Mouse (Mus musculus): Measurements from ENCODE around the gene Grcc10. TPM values are rescaled to one million over a fixed set of nuclear protein-coding genes. Genes with fewer than 3 reads are reported as not detected.
A peak's percentile ranks its signal among the peaks of the same experiment; 100 is the strongest.

Grcc10 gene
- polyA plus RNA-seq (2012; rRNA removed): 80.4 and 143 TPM in 2 replicates

- Histone ChIP-seq H3K4me1 (ENCODE audit: control insufficient read depth, insufficient read depth, insufficient read length, low read length) (peaks cover 17% of the 10 kb centered on the region), H3K4me3 (ENCODE audit: low read depth, low read length) (peak within 1 kb of the TSS; percentile 74), H3K27me3 (ENCODE audit: control insufficient read depth, insufficient read depth, low read length) (no peaks in the 10 kb centered on the region), H3K36me3 (ENCODE audit: control insufficient read depth, insufficient read depth, low read length) (peaks cover 8% of the 10 kb centered on the region), H3K27ac (ENCODE audit: insufficient read depth, low read depth, low read length) (peak within 1 kb of the TSS; percentile 99)
- WGBS: under 1% methylated on average over 41 of the region's 41 CpGs
- no peak; the same call in 1 of the 2 replicates for TF ChIP-seq CTCF (IDR thresholded peaks at IDR 0.05; ENCODE audit: extremely low read depth, insufficient read length, insufficient replicate concordance, low read depth, low read length)
- TF ChIP-seq POLR2A (IDR thresholded peaks at IDR 0.05; ENCODE audit: low read depth, low read length): peak; percentile 72; the same call in 1 of the 2 replicates
Observed at GRCm38 (mm10) chr6:124740888-124741761, at the start of gene Grcc10. Grcc10 (minus strand) TSS chr6:124741374.

GRCm38 (mm10) chr6:124790121-124790520, 48.9 kb upstream of the Grcc10 start:
- Histone ChIP-seq H3K36me3 (ENCODE audit: control insufficient read depth, insufficient read depth, low read length) (no peaks in the 10 kb centered on the region), H3K27me3 (ENCODE audit: control insufficient read depth, insufficient read depth, low read length) (no peaks in the 10 kb centered on the region), H3K4me3 (ENCODE audit: low read depth, low read length) (no peak overlapping the region), H3K4me1 (ENCODE audit: control insufficient read depth, insufficient read depth, insufficient read length, low read length) (no peaks in the 10 kb centered on the region), H3K27ac (ENCODE audit: insufficient read depth, low read depth, low read length) (no peak overlapping the region)
- TF ChIP-seq POLR2A (IDR thresholded peaks at IDR 0.05; ENCODE audit: low read depth, low read length): no peak
- TF ChIP-seq CTCF (IDR thresholded peaks at IDR 0.05; ENCODE audit: extremely low read depth, insufficient read length, insufficient replicate concordance, low read depth, low read length): no peak
- WGBS: 64% methylated on average over 4 of the region's 4 CpGs

GRCm38 (mm10) chr6:124789519-124789918, 48.3 kb upstream of the Grcc10 start:
- no peak for TF ChIP-seq POLR2A (IDR thresholded peaks at IDR 0.05; ENCODE audit: low read depth, low read length)
- no peak for TF ChIP-seq CTCF (IDR thresholded peaks at IDR 0.05; ENCODE audit: extremely low read depth, insufficient read length, insufficient replicate concordance, low read depth, low read length)
- Histone ChIP-seq H3K4me3 (ENCODE audit: low read depth, low read length) (no peak overlapping the region), H3K27me3 (ENCODE audit: control insufficient read depth, insufficient read depth, low read length) (no peaks in the 10 kb centered on the region), H3K27ac (ENCODE audit: insufficient read depth, low read depth, low read length) (no peak overlapping the region), H3K4me1 (ENCODE audit: control insufficient read depth, insufficient read depth, insufficient read length, low read length) (no peaks in the 10 kb centered on the region), H3K36me3 (ENCODE audit: control insufficient read depth, insufficient read depth, low read length) (no peaks in the 10 kb centered on the region)
- 77% methylated on average over 4 of the region's 4 CpGs for WGBS

- Histone ChIP-seq H3K4me1 (ENCODE audit: control insufficient read depth, insufficient read depth, insufficient read length, low read length) (peaks cover under 1% of the 10 kb centered on the region; the same call in 1 of the 2 replicates), H3K36me3 (ENCODE audit: control insufficient read depth, insufficient read depth, low read length) (no peaks in the 10 kb centered on the region), H3K4me3 (ENCODE audit: low read depth, low read length) (no peak overlapping the region), H3K27me3 (ENCODE audit: control insufficient read depth, insufficient read depth, low read length) (no peaks in the 10 kb centered on the region), H3K27ac (ENCODE audit: insufficient read depth, low read depth, low read length) (no peak overlapping the region)
- TF ChIP-seq POLR2A (IDR thresholded peaks at IDR 0.05; ENCODE audit: low read depth, low read length) (no peak), CTCF (IDR thresholded peaks at IDR 0.05; ENCODE audit: extremely low read depth, insufficient read length, insufficient replicate concordance, low read depth, low read length) (no peak)
- WGBS: 81% methylated on average over 10 of the region's 10 CpGs
Observed at GRCm38 (mm10) chr6:124787722-124788121, 46.5 kb upstream of the Grcc10 start.

GRCm38 (mm10) chr6:124786756-124787420, 45.7 kb upstream of the Grcc10 start:
- peaks cover 2% of the 10 kb centered on the region; the same call in 1 of the 2 replicates for H3K4me1 ChIP-seq (ENCODE audit: control insufficient read depth, insufficient read depth, insufficient read length, low read length)
- no peaks in the 10 kb centered on the region for H3K36me3 ChIP-seq (ENCODE audit: control insufficient read depth, insufficient read depth, low read length)
- WGBS: 29% methylated on average over 8 of the region's 8 CpGs
- no peak overlapping the region for H3K4me3 ChIP-seq (ENCODE audit: low read depth, low read length)
- TF ChIP-seq POLR2A (IDR thresholded peaks at IDR 0.05; ENCODE audit: low read depth, low read length): no peak
- no peak for TF ChIP-seq CTCF (IDR thresholded peaks at IDR 0.05; ENCODE audit: extremely low read depth, insufficient read length, insufficient replicate concordance, low read depth, low read length)
- no peaks in the 10 kb centered on the region for H3K27me3 ChIP-seq (ENCODE audit: control insufficient read depth, insufficient read depth, low read length)
- H3K27ac ChIP-seq (ENCODE audit: insufficient read depth, low read depth, low read length): no peak overlapping the region

- 13% methylated on average over 6 of the region's 6 CpGs for WGBS
- H3K27me3 ChIP-seq (ENCODE audit: control insufficient read depth, insufficient read depth, low read length): no peaks in the 10 kb centered on the region; the same call in 1 of the 2 replicates
- H3K27ac ChIP-seq (ENCODE audit: insufficient read depth, low read depth, low read length): no peak overlapping the region
- TF ChIP-seq CTCF (IDR thresholded peaks at IDR 0.05; ENCODE audit: extremely low read depth, insufficient read length, insufficient replicate concordance, low read depth, low read length) (no peak), POLR2A (IDR thresholded peaks at IDR 0.05; ENCODE audit: low read depth, low read length) (no peak)
- peak overlapping the region; percentile 55 for H3K4me3 ChIP-seq (ENCODE audit: low read depth, low read length)
- H3K4me1 ChIP-seq (ENCODE audit: control insufficient read depth, insufficient read depth, insufficient read length, low read length): peaks cover 6% of the 10 kb centered on the region; the same call in 1 of the 2 replicates
- H3K36me3 ChIP-seq (ENCODE audit: control insufficient read depth, insufficient read depth, low read length): no peaks in the 10 kb centered on the region
Observed at GRCm38 (mm10) chr6:124782436-124782835, 41.3 kb upstream of the Grcc10 start.

GRCm38 (mm10) chr6:124780917-124781316, 39.7 kb upstream of the Grcc10 start:
- Histone ChIP-seq H3K4me3 (ENCODE audit: low read depth, low read length) (no peak overlapping the region), H3K27ac (ENCODE audit: insufficient read depth, low read depth, low read length) (no peak overlapping the region), H3K27me3 (ENCODE audit: control insufficient read depth, insufficient read depth, low read length) (no peaks in the 10 kb centered on the region; the same call in 1 of the 2 replicates), H3K4me1 (ENCODE audit: control insufficient read depth, insufficient read depth, insufficient read length, low read length) (peaks cover 6% of the 10 kb centered on the region; the same call in 1 of the 2 replicates), H3K36me3 (ENCODE audit: control insufficient read depth, insufficient read depth, low read length) (no peaks in the 10 kb centered on the region)
- TF ChIP-seq POLR2A (IDR thresholded peaks at IDR 0.05; ENCODE audit: low read depth, low read length) (no peak), CTCF (IDR thresholded peaks at IDR 0.05; ENCODE audit: extremely low read depth, insufficient read length, insufficient replicate concordance, low read depth, low read length) (no peak)
- 84% methylated on average over 7 of the region's 7 CpGs for WGBS
